8 mouse cellular contexts compared by ENCODE assay signal in the genomic region with DNA sequence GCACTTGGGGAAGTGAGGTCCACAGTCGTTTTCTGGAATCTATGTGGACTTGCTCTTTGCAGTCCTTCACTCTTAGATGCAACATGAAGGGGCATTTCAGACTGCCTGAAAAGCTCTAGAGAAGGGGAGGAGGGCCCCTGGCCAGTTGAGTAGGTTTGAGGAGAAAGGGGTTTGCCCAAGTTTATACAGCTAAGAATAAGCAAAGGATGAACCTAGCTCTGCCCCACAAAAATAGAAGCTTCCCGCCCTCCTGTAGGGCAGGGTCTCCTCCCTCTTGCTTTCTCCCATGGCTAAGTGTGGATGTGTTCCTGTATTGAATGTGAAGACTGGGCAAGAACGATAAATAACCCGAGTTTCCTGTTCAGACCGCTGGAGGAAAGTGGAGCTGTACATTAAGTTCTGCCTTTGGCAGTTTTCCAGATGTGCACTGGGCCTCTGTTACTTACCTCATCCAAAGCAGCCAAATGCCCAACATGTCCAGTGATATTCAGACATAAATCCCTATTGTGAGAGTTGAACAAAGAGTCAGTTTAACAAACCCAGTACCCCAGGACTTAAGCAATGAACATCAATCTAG. TPM values are rescaled to one million over a fixed set of nuclear protein-coding genes. Genes with fewer than 3 reads are reported as not detected.
A peak's percentile ranks its signal among the peaks of the same experiment; 100 is the strongest.
DNase-seq lines count a peak whose midpoint lies in the region; ATAC-seq and TF ChIP-seq lines count a peak whose summit lies in the region.

No protein-coding gene starts in this region.

- no peak for TF ChIP-seq POLR2A in cortical plate, adult 2 months (IDR thresholded peaks at IDR 0.05; ENCODE audit: extremely low read depth, insufficient read depth, low read length)

- H3K9me3 ChIP-seq in heart, embryonic 16.5 days (replicated peaks; ENCODE audit: control insufficient read depth, low read length) = no peaks in the 10 kb centered on the region
- no peaks in the 10 kb centered on the region for H3K9me3 ChIP-seq in limb, embryonic 12.5 days
- no peaks in the 10 kb centered on the region for H3K9me3 ChIP-seq in neural tube, embryonic 15.5 days (replicated peaks)

- H3K9ac ChIP-seq in heart, embryonic 16.5 days (ENCODE audit: low read length) = peak overlapping the region; percentile 81
- peak overlapping the region; percentile 85 for H3K9ac ChIP-seq in limb, embryonic 12.5 days (replicated peaks)
- H3K9ac ChIP-seq in neural tube, embryonic 15.5 days (replicated peaks) = peak overlapping the region; percentile 64

- H3K4me1 ChIP-seq in cortical plate, adult 2 months (ENCODE audit: control insufficient read depth, insufficient read depth, low read length) = peaks cover 1% of the 10 kb centered on the region; the same call in 1 of the 2 replicates
- H3K4me1 ChIP-seq in heart, embryonic 16.5 days (ENCODE audit: control insufficient read depth, insufficient read depth, low read length) = peaks cover 14% of the 10 kb centered on the region
- H3K4me1 ChIP-seq in limb, embryonic 12.5 days (replicated peaks) = peaks cover 17% of the 10 kb centered on the region
- H3K4me1 ChIP-seq in neural tube, embryonic 15.5 days = peaks cover 22% of the 10 kb centered on the region

- no peak for TF ChIP-seq CTCF in cortical plate, adult 2 months (IDR thresholded peaks at IDR 0.05; ENCODE audit: extremely low read depth, insufficient read depth, low read length)

- peak overlapping the region; percentile 77; the same call in 1 of the 2 replicates for H3K27ac ChIP-seq in cortical plate, adult 2 months (ENCODE audit: insufficient read depth, low read length)
- H3K27ac ChIP-seq in heart, embryonic 16.5 days (ENCODE audit: low read length) = peak overlapping the region; percentile 83
- H3K27ac ChIP-seq in limb, embryonic 12.5 days = peak overlapping the region; percentile 92
- peak overlapping the region; percentile 85 for H3K27ac ChIP-seq in neural tube, embryonic 15.5 days (replicated peaks)

- H3K27me3 ChIP-seq in heart, embryonic 16.5 days (ENCODE audit: control insufficient read depth, insufficient read depth, low read length) = no peaks in the 10 kb centered on the region
- no peaks in the 10 kb centered on the region for H3K27me3 ChIP-seq in limb, embryonic 12.5 days
- H3K27me3 ChIP-seq in neural tube, embryonic 15.5 days (replicated peaks) = peaks cover 14% of the 10 kb centered on the region

- H3K36me3 ChIP-seq in heart, embryonic 16.5 days (ENCODE audit: control insufficient read depth, insufficient read depth) = no peaks in the 10 kb centered on the region
- no peaks in the 10 kb centered on the region for H3K36me3 ChIP-seq in limb, embryonic 12.5 days
- no peaks in the 10 kb centered on the region for H3K36me3 ChIP-seq in neural tube, embryonic 15.5 days

- H3K4me3 ChIP-seq in cortical plate, adult 2 months (ENCODE audit: insufficient read depth, low read length) = peak overlapping the region; percentile 92
- peak overlapping the region; percentile 73 for H3K4me3 ChIP-seq in heart, embryonic 16.5 days (ENCODE audit: low read length)
- H3K4me3 ChIP-seq in limb, embryonic 12.5 days (replicated peaks) = peak overlapping the region; percentile 75
- peak overlapping the region; percentile 78 for H3K4me3 ChIP-seq in neural tube, embryonic 15.5 days (replicated peaks)

- ATAC-seq in heart, embryonic 16.5 days (replicated peaks; ENCODE audit: extremely low read depth, insufficient read depth, low FRiP score) = peak; percentile 34
- ATAC-seq in limb, embryonic 12.5 days (ENCODE audit: insufficient number of reproducible peaks, insufficient read depth, low FRiP score, low TSS enrichment, low read depth) = peak; percentile 57; the same call in 1 of the 2 replicates
- peak; percentile 42 for ATAC-seq in neural tube, embryonic 15.5 days (ENCODE audit: low FRiP score)

- peak; percentile 5 for DNase-seq in adrenal gland, adult 2 months
- DNase-seq in adrenal gland, postnatal 25 days = no peak
- no peak for DNase-seq in yolk sac, embryonic 10.5 days (ENCODE audit: low spot score)
- DNase-seq in layer of hippocampus, postnatal 25 days (ENCODE audit: extremely low spot score in 1 of 2, low spot score in 1 of 2) = no peak

- 5% methylated on average over 5 of the region's 5 CpGs for WGBS in heart, embryonic 16.5 days
- 6% methylated on average over 5 of the region's 5 CpGs for WGBS in limb, embryonic 12.5 days
- 7% methylated on average over 5 of the region's 5 CpGs for WGBS in neural tube, embryonic 15.5 days

- peak overlapping the region; percentile 85 for H3K4me2 ChIP-seq in heart, embryonic 16.5 days (ENCODE audit: low read depth, low read length)
- H3K4me2 ChIP-seq in limb, embryonic 12.5 days = peak overlapping the region; percentile 76
- peak overlapping the region; percentile 90 for H3K4me2 ChIP-seq in neural tube, embryonic 15.5 days

RNA-seq across cellular contexts. Expression of a gene that starts 0.5 kb away (rescaled TPM):
- 1 to 10 TPM; 9.3 to 10.0 TPM for total RNA-seq in adrenal gland, adult 2 months (2021)
- 3.2 and 4.1 TPM in 2 replicates for polyA plus RNA-seq in adrenal gland, adult 2 months (2012; rRNA removed)
- total RNA-seq in adrenal gland, postnatal 25 days (2021) = 8.4 and 11.4 TPM in 2 replicates
- 1.9 and 2.0 TPM in 2 replicates for polyA plus RNA-seq in cortical plate, adult 2 months (2012; rRNA removed)
- 3.6 TPM in 2 replicates for polyA plus RNA-seq in heart, embryonic 16.5 days (2015; fragmentation: Nextera tagmentation; extraction: Ambion mirVana)
- 2.0 and 3.1 TPM in 2 replicates for polyA plus RNA-seq in limb, embryonic 12.5 days (2016; fragmentation: Nextera tagmentation; extraction: Ambion mirVana)
- polyA plus RNA-seq in neural tube, embryonic 15.5 days (2015; fragmentation: Nextera tagmentation; extraction: Ambion mirVana) = 1.4 and 1.9 TPM in 2 replicates
- total RNA-seq in layer of hippocampus, postnatal 25 days (2021) = 1 to 10 TPM; 2.8 to 3.8 TPM
